Mouse (Mus musculus): Measurements from ENCODE around the gene Rps6kb2. TPM values are rescaled to one million over a fixed set of nuclear protein-coding genes. Genes with fewer than 3 reads are reported as not detected.

Gene Rps6kb2
- polyA plus RNA-seq, 1 experiment from 2014 or later = 68.2 TPM

DNA sequence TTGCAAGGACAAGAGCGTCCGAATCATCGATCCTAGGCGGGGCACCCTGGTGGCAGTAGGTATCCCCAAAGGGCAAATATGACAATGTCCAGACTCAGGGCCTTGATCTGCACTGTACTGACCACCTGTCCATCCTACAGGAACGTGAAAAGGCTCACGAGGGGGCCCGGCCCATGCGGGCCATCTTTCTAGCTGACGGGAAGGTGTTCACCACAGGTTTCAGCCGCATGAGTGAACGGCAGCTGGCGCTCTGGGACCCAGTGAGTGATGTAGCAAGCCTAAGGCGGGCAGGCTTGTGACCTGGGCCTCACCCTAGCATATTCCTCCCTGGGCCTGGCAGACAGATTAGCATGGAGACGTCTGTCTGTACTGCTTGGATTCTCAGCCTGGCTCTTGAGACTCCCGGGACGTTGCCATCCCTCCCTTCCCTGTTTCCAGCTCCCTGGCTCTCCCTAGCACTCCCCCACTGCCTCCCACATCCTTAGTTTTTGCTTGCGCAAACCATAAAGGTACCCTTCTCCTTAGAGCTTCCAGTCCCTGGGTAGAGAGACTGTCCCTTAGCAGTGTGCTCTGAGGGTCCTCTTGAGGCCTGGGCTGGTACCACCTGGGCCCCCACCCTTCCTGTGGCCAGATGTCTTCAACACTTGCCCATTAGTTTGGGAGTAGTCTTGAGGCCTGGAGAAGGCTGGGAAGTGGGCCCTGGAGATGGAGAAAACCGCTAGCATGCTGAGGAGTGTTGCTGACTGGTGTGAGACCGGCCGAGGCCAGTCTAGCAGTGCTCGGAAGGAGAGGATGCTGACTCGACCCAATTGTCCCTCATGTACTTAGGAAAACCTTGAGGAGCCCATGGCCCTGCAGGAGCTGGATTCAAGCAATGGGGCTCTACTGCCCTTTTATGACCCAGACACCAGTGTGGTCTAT lies 12.3 kb downstream of the Rps6kb2 start:
- Histone ChIP-seq H3K4me3 (no peak overlapping the region), H3K4me2 (replicated peaks) (no peak overlapping the region), H3K27ac (no peak overlapping the region), H3K27me3 (no peaks in the 10 kb centered on the region), H3K9me3 (replicated peaks) (no peaks in the 10 kb centered on the region), H3K9ac (no peak overlapping the region), H3K4me1 (peaks cover 26% of the 10 kb centered on the region), H3K36me3 (peaks cover 33% of the 10 kb centered on the region)
- WGBS = 88% methylated on average over 22 of the region's 22 CpGs
- no peak for ATAC-seq (ENCODE audit: low FRiP score)

DNA sequence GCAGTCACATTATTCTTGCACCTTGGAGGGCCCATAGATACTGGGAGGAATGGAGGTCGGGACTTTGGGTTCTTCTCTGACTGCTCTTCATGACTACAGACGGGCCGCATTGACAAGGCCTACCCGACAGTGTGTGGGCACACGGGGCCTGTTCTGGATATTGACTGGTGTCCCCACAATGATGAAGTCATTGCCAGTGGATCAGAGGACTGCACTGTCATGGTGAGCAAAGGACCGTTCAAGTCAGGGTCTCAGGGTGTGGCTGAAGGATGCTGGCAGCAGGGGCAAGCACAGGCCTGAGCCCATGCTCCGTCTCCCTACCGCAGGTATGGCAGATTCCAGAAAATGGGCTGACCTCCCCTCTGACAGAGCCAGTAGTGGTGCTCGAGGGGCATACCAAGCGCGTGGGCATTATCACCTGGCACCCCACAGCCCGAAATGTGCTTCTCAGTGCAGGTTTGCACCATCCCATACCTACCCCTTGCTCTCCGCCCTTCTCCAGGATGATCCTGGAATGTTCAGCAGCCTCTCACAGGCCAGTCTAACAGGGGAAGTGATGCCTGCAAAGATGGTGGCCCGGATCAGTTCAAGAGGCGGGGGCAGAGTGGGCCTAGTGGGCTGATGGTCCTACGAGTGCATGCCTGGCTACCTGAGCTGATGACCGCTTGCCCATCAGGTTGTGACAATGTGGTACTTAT lies 13.2 kb downstream of the Rps6kb2 start:
- Histone ChIP-seq H3K9me3 (replicated peaks) (no peaks in the 10 kb centered on the region), H3K36me3 (peaks cover 29% of the 10 kb centered on the region), H3K27me3 (no peaks in the 10 kb centered on the region), H3K4me2 (replicated peaks) (peak overlapping the region; percentile 89; the same call in 1 of the 2 replicates), H3K9ac (no peak overlapping the region; the same call in 1 of the 2 replicates), H3K4me3 (no peak overlapping the region), H3K4me1 (peaks cover 26% of the 10 kb centered on the region), H3K27ac (no peak overlapping the region)
- WGBS = 96% methylated on average over 17 of the region's 17 CpGs
- ATAC-seq (ENCODE audit: low FRiP score) = no peak

- peak overlapping the region; percentile 87 for H3K4me3 ChIP-seq
- H3K9me3 ChIP-seq (replicated peaks) = no peaks in the 10 kb centered on the region
- 91% methylated on average over 11 of the region's 11 CpGs for WGBS
- H3K27ac ChIP-seq = no peak overlapping the region
- peaks cover 29% of the 10 kb centered on the region for H3K36me3 ChIP-seq
- ATAC-seq (ENCODE audit: low FRiP score) = no peak
- H3K4me1 ChIP-seq = peaks cover 26% of the 10 kb centered on the region
- H3K27me3 ChIP-seq = no peaks in the 10 kb centered on the region
- peak overlapping the region; percentile 89 for H3K4me2 ChIP-seq (replicated peaks)
- H3K9ac ChIP-seq = peak overlapping the region; percentile 92
Measured at GRCm38 (mm10) chr19:4149283-4149682, 13.9 kb downstream of the Rps6kb2 start.

- H3K4me1 ChIP-seq = peaks cover 26% of the 10 kb centered on the region
- peak; percentile 62 for ATAC-seq (ENCODE audit: low FRiP score)
- peak overlapping the region; percentile 87 for H3K4me3 ChIP-seq
- peak overlapping the region; percentile 92 for H3K9ac ChIP-seq
- peak overlapping the region; percentile 66; the same call in 1 of the 2 replicates for H3K27ac ChIP-seq
- no peaks in the 10 kb centered on the region for H3K9me3 ChIP-seq (replicated peaks)
- no peaks in the 10 kb centered on the region for H3K27me3 ChIP-seq
- H3K36me3 ChIP-seq = peaks cover 29% of the 10 kb centered on the region
- WGBS = 5% methylated on average over 8 of the region's 8 CpGs
- H3K4me2 ChIP-seq (replicated peaks) = peak overlapping the region; percentile 89
Measured at GRCm38 (mm10) chr19:4148819-4149218, 14.3 kb downstream of the Rps6kb2 start.

GRCm38 (mm10) chr19:4148491-4148806 lies 14.7 kb downstream of the Rps6kb2 start, which contains the start of gene Coro1b:
Gene Coro1b (plus strand): TSS chr19:4148619.
- peak; percentile 93 for ATAC-seq (ENCODE audit: low FRiP score)
- Histone ChIP-seq H3K27ac (peak within 1 kb of the TSS; percentile 67; the same call in 1 of the 2 replicates), H3K36me3 (peaks cover 29% of the 10 kb centered on the region), H3K4me2 (replicated peaks) (peak within 1 kb of the TSS; percentile 89), H3K27me3 (no peaks in the 10 kb centered on the region), H3K4me3 (peak within 1 kb of the TSS; percentile 87), H3K9me3 (replicated peaks) (no peaks in the 10 kb centered on the region), H3K4me1 (peaks cover 26% of the 10 kb centered on the region), H3K9ac (peak within 1 kb of the TSS; percentile 92)
- WGBS = 0% methylated on average over 33 of the region's 33 CpGs

GRCm38 (mm10) chr19:4147782-4148490 lies 15.2 kb downstream of the Rps6kb2 start:
- Histone ChIP-seq H3K27me3 (no peaks in the 10 kb centered on the region), H3K9ac (peak overlapping the region; percentile 92), H3K4me2 (replicated peaks) (peak overlapping the region; percentile 89), H3K36me3 (peaks cover 29% of the 10 kb centered on the region), H3K27ac (peak overlapping the region; percentile 67; the same call in 1 of the 2 replicates), H3K4me1 (peaks cover 26% of the 10 kb centered on the region), H3K9me3 (replicated peaks) (no peaks in the 10 kb centered on the region), H3K4me3 (peak overlapping the region; percentile 87)
- ATAC-seq (ENCODE audit: low FRiP score) = peak; percentile 33
- 37% methylated on average over 9 of the region's 9 CpGs for WGBS

DNA sequence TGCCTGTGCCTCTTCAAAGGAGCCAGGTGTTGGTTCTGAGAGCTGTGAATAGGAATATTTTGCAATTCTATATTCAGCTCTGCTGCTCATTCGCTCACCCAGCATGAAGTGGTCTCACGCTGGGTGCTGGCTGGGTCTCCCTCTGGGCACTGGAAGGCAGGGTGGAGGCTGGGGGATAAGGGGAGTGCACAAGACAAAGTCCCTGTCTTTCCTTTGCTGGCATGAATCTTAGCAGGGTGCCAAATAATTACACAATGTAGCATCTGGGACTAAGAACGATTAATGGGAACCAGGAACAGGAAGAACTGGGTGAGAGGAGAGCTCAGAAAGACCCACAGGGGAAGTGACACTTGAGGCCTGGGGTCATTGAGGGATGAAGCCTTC lies 16.1 kb downstream of the Rps6kb2 start:
- H3K4me2 ChIP-seq (replicated peaks) = no peak overlapping the region
- peaks cover 26% of the 10 kb centered on the region for H3K4me1 ChIP-seq
- ATAC-seq (ENCODE audit: low FRiP score) = no peak
- H3K9ac ChIP-seq = no peak overlapping the region
- peaks cover 20% of the 10 kb centered on the region for H3K36me3 ChIP-seq
- H3K27ac ChIP-seq = no peak overlapping the region
- WGBS = 52% methylated on average over 3 of the region's 3 CpGs
- no peak overlapping the region for H3K4me3 ChIP-seq
- H3K27me3 ChIP-seq = no peaks in the 10 kb centered on the region
- H3K9me3 ChIP-seq (replicated peaks) = no peaks in the 10 kb centered on the region

- 60% methylated on average over 12 of the region's 12 CpGs for WGBS
- no peak overlapping the region for H3K4me3 ChIP-seq
- H3K9me3 ChIP-seq (replicated peaks) = no peaks in the 10 kb centered on the region
- no peak for ATAC-seq (ENCODE audit: low FRiP score)
- no peak overlapping the region for H3K4me2 ChIP-seq (replicated peaks)
- H3K9ac ChIP-seq = no peak overlapping the region
- H3K36me3 ChIP-seq = peaks cover 15% of the 10 kb centered on the region
- H3K27ac ChIP-seq = no peak overlapping the region
- H3K27me3 ChIP-seq = no peaks in the 10 kb centered on the region
- H3K4me1 ChIP-seq = peaks cover 26% of the 10 kb centered on the region
Measured at GRCm38 (mm10) chr19:4146366-4147021, 16.7 kb downstream of the Rps6kb2 start.

- WGBS = 85% methylated on average over 5 of the region's 5 CpGs
- Histone ChIP-seq H3K4me1 (peaks cover 26% of the 10 kb centered on the region), H3K4me2 (replicated peaks) (no peak overlapping the region), H3K4me3 (no peak overlapping the region), H3K27me3 (no peaks in the 10 kb centered on the region), H3K36me3 (peaks cover 10% of the 10 kb centered on the region), H3K9me3 (replicated peaks) (no peaks in the 10 kb centered on the region), H3K27ac (no peak overlapping the region), H3K9ac (no peak overlapping the region)
- no peak for ATAC-seq (ENCODE audit: low FRiP score)
Measured at GRCm38 (mm10) chr19:4145936-4146335, 17.2 kb downstream of the Rps6kb2 start.

DNA sequence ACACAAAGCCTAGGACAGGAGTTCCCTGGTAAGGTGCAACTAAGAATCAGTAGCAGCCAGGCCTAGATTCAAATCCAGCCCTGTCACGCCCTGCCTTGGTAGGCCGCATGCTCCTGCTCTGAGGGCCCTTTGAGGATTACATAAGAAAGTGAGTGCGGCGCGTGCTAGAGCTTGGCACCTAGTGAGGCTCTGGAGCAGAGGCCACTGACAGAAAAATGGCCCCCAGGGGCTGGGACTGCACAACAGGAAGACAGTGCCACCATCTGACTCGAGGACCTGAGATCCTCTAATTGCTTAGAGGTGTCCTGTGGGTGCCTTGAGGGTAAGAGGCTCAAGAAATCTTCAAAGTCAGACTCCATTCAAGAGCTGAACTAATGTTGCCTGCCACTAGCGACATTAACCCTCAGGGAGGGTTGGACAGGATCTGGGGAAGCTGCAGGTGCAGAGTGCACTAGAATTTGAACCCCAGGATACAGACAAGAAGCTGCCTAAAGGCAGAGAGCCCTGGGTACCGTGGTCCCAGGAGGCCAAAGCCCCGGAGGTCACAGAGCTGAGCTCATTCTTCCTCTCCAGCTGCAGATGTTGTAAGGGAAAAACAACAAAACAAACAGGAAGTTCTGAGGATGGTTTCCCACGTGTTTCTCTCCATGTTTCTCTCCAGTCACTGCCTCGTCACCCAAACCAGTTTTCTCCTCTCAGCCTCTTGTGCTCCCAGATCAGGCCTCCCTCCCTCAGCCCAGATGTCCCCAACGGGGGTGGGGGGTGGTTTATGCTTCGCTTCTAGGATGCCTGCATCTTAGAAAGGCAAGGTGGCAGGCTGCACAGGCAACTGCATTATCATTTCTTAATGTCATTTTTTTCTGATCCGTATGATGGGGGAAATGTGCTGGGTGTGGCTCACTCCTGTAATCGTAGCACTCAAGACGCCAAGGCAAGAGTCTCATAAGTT lies 18.3 kb downstream of the Rps6kb2 start:
- no peaks in the 10 kb centered on the region for H3K36me3 ChIP-seq
- peaks cover 18% of the 10 kb centered on the region for H3K4me1 ChIP-seq
- H3K4me2 ChIP-seq (replicated peaks) = no peak overlapping the region
- H3K4me3 ChIP-seq = no peak overlapping the region
- WGBS = 88% methylated on average over 16 of the region's 16 CpGs
- no peaks in the 10 kb centered on the region for H3K27me3 ChIP-seq
- no peak overlapping the region for H3K27ac ChIP-seq
- H3K9me3 ChIP-seq (replicated peaks) = no peaks in the 10 kb centered on the region
- H3K9ac ChIP-seq = no peak overlapping the region
- ATAC-seq (ENCODE audit: low FRiP score) = no peak

- 82% methylated on average over 7 of the region's 7 CpGs for WGBS
- H3K4me3 ChIP-seq = no peak within 1 kb of the TSS
- no peaks in the 10 kb centered on the region for H3K27me3 ChIP-seq
- no peak within 1 kb of the TSS for H3K9ac ChIP-seq
- no peak within 1 kb of the TSS for H3K4me2 ChIP-seq (replicated peaks)
- H3K9me3 ChIP-seq (replicated peaks) = no peaks in the 10 kb centered on the region
- no peaks in the 10 kb centered on the region for H3K36me3 ChIP-seq
- H3K4me1 ChIP-seq = peaks cover 8% of the 10 kb centered on the region
- ATAC-seq (ENCODE audit: low FRiP score) = no peak
- H3K27ac ChIP-seq = no peak within 1 kb of the TSS
Measured at GRCm38 (mm10) chr19:4143759-4144268, 19.3 kb downstream of the Rps6kb2 start, which contains the start of gene Cabp4. Gene Cabp4 (minus strand): TSS chr19:4144033.

Data from hindbrain, embryonic 12.5 days (tissue).